Mouse (Mus musculus) embryonic facial prominence, embryonic 14.5 days (tissue): ENCODE data around the gene Lrrc31. TPM values are rescaled to one million over a fixed set of nuclear protein-coding genes. Genes with fewer than 3 reads are reported as not detected.

Source experiments
- ATAC-seq: fragments of 200-750 bp; cut with Nextera tagmentation; 2 replicates; pipeline ENCODE4 v1.8.0; 2017; ENCODE audit warnings: low read depth, moderate number of reproducible peaks, moderate TSS enrichment
- DNase-seq: peaks from one replicate; pipeline ENCODE4 v3.0.0-alpha.2; 2015; ENCODE audit warnings: low spot score
- H3K27ac ChIP-seq: fragments of 300-500 bp; sonication (generic); replicated peaks from 2 replicates; pipeline ENCODE4 v1.5.1; 2014; ENCODE audit warnings: low read depth, mild to moderate bottlenecking, low read length, moderate library complexity
- H3K27me3 ChIP-seq: fragments of 300-500 bp; sonication (generic); replicated peaks from 2 replicates; pipeline ENCODE4 v1.6.1; 2014; ENCODE audit warnings: low read length; ENCODE audit not compliant: control insufficient read depth, insufficient read depth
- H3K36me3 ChIP-seq: fragments of 300-500 bp; sonication (generic); 2 replicates; pipeline ENCODE4 v1.6.1; 2014; ENCODE audit warnings: low read length, mixed read lengths; ENCODE audit not compliant: control insufficient read depth, insufficient read depth
- H3K4me1 ChIP-seq: fragments of 300-500 bp; sonication (generic); 2 replicates; pipeline ENCODE4 v1.6.1; 2014; ENCODE audit warnings: antibody characterized with exemption, low read length; ENCODE audit not compliant: control insufficient read depth, insufficient read depth
- H3K4me2 ChIP-seq: fragments of 300-500 bp; sonication (generic); 2 replicates; pipeline ENCODE4 v1.6.1; 2014; ENCODE audit warnings: low read depth, mild to moderate bottlenecking, low read length, moderate library complexity, mixed read lengths
- H3K4me3 ChIP-seq: fragments of 300-500 bp; sonication (generic); 2 replicates; pipeline ENCODE4 v1.5.1; 2014; ENCODE audit warnings: low read depth, mild to moderate bottlenecking, low read length
- H3K9ac ChIP-seq: fragments of 300-500 bp; sonication (generic); 2 replicates; pipeline ENCODE4 v1.6.1; 2014; ENCODE audit warnings: low read depth, mild to moderate bottlenecking, low read length, moderate library complexity, mixed read lengths
- H3K9me3 ChIP-seq: fragments of 300-500 bp; sonication (generic); 2 replicates; pipeline ENCODE4 v1.6.1; 2016; ENCODE audit warnings: low read length; ENCODE audit not compliant: control insufficient read depth
- WGBS: fragments of 180-500 bp; shearing (Covaris S2); extraction: QIAGEN DNeasy Blood & Tissue Kit; methylation state at CpG from one replicate; pipeline ENCODE4 v1.1.7; 2014; 5-methylcytosine and 5-hydroxymethylcytosine counted together
- polyA plus RNA-seq: library from polyadenylated mRNA; unstranded; fragments of >200 nt; fragmentation: Nextera tagmentation; extraction: Ambion mirVana; gene quantifications from 2 replicates; pipeline ENCODE4 v1.2.1, GENCODE M21; 2014

Lrrc31 gene
- polyA plus RNA-seq, 1 experiment from 2014 or later: 0.85 TPM

DNA sequence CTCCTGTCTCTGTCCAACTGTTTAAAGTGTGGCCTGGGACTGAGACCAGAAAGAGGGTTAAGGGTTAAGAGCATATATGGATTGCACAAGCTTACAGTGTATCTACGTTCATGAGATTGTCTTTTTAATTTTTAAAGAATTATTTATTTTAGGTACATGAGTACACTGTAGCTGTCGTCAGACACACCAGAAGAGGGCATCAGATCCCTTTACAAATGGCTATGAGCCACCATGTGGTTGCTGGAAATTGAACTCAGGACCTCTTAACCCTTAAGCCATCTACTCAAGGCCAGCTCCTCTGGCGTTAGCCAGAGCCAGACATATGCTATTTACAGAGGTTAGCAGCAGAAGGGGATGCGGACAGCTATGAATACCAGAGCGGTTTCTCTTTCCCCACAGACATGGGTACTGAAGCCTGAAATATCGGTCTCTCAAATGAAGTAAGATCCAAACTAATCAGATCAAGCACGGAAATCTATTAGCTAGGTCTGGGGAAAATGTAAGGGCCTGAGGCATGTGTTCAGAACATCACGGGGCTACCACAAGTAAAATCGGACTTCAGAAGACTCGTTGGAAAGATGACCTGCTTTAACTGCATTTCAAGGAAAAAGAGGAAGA, 25.3 kb upstream of the Lrrc31 start:
- no peak for DNase-seq
- Histone ChIP-seq H3K9ac (no peak overlapping the region), H3K36me3 (no peaks in the 10 kb centered on the region), H3K9me3 (no peaks in the 10 kb centered on the region), H3K4me3 (no peak overlapping the region), H3K27ac (no peak overlapping the region), H3K4me1 (no peaks in the 10 kb centered on the region), H3K4me2 (no peak overlapping the region), H3K27me3 (no peaks in the 10 kb centered on the region)
- 69% methylated on average over 10 of the region's 10 CpGs for WGBS
- no peak for ATAC-seq

DNA sequence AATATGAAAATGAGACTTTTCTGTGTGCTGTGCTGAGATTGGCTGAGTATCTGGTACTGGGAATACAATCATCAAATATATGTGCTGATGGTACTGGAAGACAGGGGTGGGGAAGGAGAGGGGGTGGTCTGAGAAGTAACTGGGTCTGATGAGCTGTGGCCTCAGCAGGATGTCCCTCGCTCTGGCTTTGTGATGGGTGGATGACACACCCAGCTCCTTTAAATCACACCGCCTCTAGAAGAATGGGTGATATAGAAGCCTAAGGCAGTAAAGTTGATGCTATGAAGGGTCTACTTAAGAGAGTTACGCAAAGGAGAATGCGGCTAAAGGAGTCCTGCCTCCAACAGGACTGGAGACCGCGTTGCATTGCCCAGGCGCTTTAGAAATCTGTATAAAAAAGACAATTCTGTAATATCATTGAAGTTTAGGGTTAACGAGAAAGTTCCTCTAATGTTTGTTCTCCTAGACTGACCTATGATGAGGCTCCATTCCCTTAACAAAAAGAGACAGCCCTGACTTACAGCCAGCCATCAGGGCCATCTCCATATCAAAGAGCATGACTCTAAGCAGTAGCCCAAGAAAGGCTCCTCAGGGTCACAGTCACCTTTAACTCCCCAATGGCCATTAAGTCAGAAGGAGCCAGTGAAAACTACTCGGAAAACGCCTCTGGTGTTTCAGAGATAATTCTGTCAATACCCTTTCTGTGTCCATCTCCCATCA, 24.6 kb upstream of the Lrrc31 start:
- no peak for ATAC-seq
- WGBS: 63% methylated on average over 10 of the region's 10 CpGs

DNA sequence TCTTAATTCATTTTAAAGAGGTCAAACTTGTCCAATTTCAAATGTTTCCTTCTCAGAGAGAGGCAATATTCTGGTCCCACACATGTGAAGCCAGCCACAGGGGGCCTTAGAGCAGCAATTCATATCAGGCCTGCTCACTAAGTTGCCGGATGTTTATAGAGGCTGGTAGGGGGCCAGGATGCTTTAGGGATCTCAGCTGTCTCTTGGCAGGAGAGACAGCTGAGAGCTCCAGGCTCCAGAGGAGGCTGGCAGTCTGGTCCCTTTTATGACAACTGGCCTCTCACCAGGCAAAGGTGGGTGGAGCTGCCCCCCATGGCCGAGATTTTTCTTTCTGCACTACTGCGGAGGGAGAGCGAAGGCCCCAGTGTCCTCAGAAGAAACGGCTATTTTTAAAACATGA, 23.5 kb upstream of the Lrrc31 start:
- ATAC-seq (peak; percentile 65; the same call in 1 of the 2 replicates), DNase-seq (peak; percentile 51)
- Histone ChIP-seq H3K4me1 (no peaks in the 10 kb centered on the region), H3K9me3 (no peaks in the 10 kb centered on the region), H3K4me3 (no peak overlapping the region), H3K4me2 (no peak overlapping the region), H3K27me3 (no peaks in the 10 kb centered on the region), H3K27ac (no peak overlapping the region), H3K9ac (no peak overlapping the region), H3K36me3 (no peaks in the 10 kb centered on the region)
- WGBS: 45% methylated on average over 5 of the region's 5 CpGs

More for the DNA sequence above, 24.6 kb upstream of the Lrrc31 start:
- Histone ChIP-seq H3K9me3 (no peaks in the 10 kb centered on the region), H3K4me1 (no peaks in the 10 kb centered on the region), H3K9ac (no peak overlapping the region), H3K36me3 (no peaks in the 10 kb centered on the region), H3K4me3 (no peak overlapping the region), H3K27me3 (no peaks in the 10 kb centered on the region), H3K4me2 (no peak overlapping the region), H3K27ac (no peak overlapping the region)
- DNase-seq: no peak

DNA sequence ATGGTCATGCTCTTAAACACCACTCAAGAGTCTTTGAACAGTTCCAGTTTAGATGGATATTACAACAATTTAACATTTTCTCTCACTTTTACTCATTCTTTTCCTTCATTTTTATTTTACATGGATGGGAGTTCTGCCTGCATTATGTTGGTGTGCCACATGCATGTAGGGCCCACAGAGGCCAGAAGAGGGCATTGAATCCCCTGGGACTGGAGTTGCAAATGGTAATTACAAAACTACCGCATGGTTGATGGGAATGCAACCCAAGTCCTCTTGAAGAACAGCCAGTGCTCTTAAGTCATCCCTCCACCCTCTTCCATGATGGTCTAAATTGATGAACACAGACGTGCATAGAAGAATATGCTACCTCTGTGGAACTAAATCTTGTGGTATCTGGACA, 22.8 kb upstream of the Lrrc31 start:
- ATAC-seq (no peak), DNase-seq (no peak)
- WGBS: 74% methylated on average over 2 of the region's 2 CpGs
- Histone ChIP-seq H3K4me3 (no peak overlapping the region), H3K4me2 (no peak overlapping the region), H3K36me3 (no peaks in the 10 kb centered on the region), H3K27ac (no peak overlapping the region), H3K9me3 (no peaks in the 10 kb centered on the region), H3K9ac (no peak overlapping the region), H3K27me3 (no peaks in the 10 kb centered on the region), H3K4me1 (no peaks in the 10 kb centered on the region)

DNA sequence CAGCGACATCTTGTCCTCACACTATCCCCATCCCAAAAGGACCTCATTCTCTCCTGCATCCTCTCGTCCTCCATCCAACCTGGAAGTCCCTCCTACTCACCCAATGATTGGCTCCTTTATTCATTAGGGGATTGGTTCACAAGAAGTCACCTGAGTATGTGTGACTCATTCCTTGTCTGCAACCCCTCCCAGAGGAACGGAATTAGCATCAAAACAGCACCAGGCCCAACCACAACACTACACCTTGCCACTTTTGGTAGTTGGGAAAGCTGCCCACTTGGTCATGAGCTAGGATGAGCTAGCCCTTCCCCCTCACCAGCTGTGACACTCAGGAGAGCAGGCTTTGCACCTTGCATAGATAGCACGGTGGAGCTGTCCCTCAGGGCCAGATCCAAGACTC, 22.4 kb upstream of the Lrrc31 start:
- Histone ChIP-seq H3K36me3 (no peaks in the 10 kb centered on the region), H3K9me3 (no peaks in the 10 kb centered on the region), H3K4me3 (no peak overlapping the region), H3K27me3 (no peaks in the 10 kb centered on the region), H3K27ac (no peak overlapping the region), H3K4me1 (no peaks in the 10 kb centered on the region), H3K9ac (no peak overlapping the region), H3K4me2 (no peak overlapping the region)
- 81% methylated on average over 4 of the region's 4 CpGs for WGBS
- no peak for ATAC-seq
- no peak for DNase-seq

DNA sequence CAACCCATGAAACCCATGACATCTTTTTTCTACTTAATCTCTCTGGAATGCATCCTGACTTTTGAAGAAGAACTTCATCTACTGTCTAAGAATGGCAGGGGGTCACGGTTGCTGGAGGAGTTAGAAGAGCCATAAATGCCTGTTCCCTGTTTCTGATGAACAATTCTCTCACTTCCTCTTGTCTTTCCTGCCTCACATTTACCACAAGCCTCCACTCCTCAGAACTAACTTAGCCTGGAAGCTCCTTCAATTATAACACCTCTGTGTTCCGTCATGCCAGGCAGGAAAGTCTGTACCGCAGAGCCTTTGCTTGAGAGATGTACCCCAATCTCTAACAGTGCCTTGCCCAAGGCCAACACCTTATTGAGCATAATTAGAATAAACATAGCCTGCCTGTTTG, 19.0 kb upstream of the Lrrc31 start:
- H3K36me3 ChIP-seq: no peaks in the 10 kb centered on the region
- ATAC-seq (no peak), DNase-seq (no peak)
- H3K4me2 ChIP-seq: no peak overlapping the region
- H3K9me3 ChIP-seq: no peaks in the 10 kb centered on the region
- WGBS: 80% methylated on average over 3 of the region's 3 CpGs
- no peak overlapping the region for H3K27ac ChIP-seq
- H3K4me3 ChIP-seq: no peak overlapping the region
- no peaks in the 10 kb centered on the region for H3K4me1 ChIP-seq
- no peaks in the 10 kb centered on the region for H3K27me3 ChIP-seq
- no peak overlapping the region for H3K9ac ChIP-seq

DNA sequence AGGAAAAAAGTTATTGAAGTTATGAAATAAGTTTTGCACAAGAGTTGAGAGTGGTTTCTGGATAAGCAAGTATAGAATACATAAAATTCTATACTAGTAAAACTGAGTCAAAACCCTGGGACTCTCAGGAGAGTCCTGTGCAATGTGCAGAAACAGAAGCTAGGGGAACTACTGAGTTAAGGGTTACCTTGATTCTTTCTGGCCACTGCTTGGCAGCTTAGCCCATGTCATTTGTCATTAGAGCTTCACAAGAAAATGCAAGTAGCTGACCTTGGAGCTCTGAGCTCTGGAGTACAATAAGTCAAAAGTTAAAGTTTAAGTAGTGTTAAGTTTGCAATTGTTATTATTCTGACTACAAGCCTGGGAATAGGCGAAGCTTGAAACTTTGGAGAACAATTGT, 13.7 kb upstream of the Lrrc31 start:
- Histone ChIP-seq H3K36me3 (no peaks in the 10 kb centered on the region), H3K27ac (no peak overlapping the region), H3K4me3 (no peak overlapping the region), H3K9ac (no peak overlapping the region), H3K9me3 (no peaks in the 10 kb centered on the region), H3K27me3 (no peaks in the 10 kb centered on the region), H3K4me1 (no peaks in the 10 kb centered on the region), H3K4me2 (no peak overlapping the region)
- ATAC-seq: no peak
- no peak for DNase-seq
- 82% methylated on average over 1 of the region's 1 CpGs for WGBS

DNA sequence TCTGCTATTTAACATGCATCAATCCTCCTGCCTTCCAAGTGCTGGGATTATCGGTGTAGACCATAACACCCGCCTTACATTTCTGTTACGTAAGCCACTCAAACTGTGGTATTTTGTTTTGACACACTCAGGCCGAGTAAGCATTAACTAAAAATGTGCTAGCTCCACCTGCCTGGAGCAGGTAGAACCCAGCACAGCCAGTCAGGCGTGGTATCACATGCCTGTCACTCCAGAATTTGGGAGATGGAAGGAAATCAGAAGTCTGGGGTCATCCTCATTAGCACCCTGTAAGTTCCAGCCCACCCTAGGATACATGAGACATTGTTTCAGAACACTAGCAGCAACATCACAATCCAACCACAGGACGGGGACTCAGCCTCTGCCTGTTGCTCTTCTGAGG, 10.5 kb upstream of the Lrrc31 start:
- no peak for ATAC-seq
- Histone ChIP-seq H3K4me1 (no peaks in the 10 kb centered on the region), H3K4me2 (no peak overlapping the region), H3K27me3 (no peaks in the 10 kb centered on the region), H3K4me3 (no peak overlapping the region), H3K9ac (no peak overlapping the region), H3K27ac (no peak overlapping the region), H3K9me3 (no peaks in the 10 kb centered on the region), H3K36me3 (no peaks in the 10 kb centered on the region)
- WGBS: 77% methylated on average over 6 of the region's 6 CpGs
- no peak for DNase-seq
